Mouse (Mus musculus): ENCODE results near the gene Tarbp1. TPM values are rescaled to one million over a fixed set of nuclear protein-coding genes. Genes with fewer than 3 reads are reported as not detected.
"Not testable (repeated sequence)": the region's sequence is repeated elsewhere in the genome, so short reads cannot be mapped to it uniquely, and the experiment has no call there.

The Tarbp1 gene
- polyA plus RNA-seq, 1 experiment: 3.9 TPM

DNA sequence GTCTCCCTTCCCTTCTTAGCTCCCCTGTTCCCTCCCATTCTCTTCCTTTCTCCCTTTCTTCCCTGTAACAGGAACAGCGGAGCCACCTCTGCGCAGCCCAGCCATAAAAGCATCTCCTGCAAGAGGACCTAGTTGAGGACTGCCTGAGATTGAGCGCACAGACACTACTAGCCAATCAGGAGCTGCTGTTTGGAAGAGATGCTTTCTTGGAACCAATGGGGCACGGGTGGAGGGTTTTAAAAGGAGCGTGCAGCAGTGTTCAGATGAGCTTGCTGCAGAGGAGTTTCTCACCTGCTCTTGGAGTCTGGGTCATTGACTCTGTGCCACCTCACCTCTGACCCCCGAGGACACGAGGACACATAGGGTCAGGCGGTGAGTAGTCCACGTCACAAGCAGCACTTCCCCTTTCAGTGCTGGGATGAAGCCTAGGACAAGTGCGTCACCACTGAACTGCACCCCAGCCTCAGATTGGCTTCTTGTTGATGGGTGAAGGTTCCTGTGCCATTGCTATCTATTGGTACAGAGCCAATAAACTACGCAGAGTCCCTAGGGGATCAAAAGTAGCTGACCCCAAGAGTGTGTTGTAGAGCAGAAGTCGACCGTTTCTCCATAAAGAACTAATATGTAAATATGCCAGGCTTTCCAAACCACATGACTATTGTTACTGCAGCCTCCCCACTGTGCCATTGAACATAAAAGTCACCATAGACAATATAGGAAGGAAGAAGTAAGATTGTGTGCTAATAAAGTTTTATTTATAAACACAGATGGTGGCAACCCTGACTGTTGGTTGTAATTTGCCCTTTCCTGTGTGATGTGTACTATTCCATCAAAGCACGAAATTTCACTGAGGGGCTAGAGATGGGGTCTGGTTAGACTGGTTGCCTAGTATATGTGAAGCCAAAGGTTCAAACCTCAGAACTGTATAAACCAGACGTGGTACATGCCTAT lies 19.6 kb upstream of the Tarbp1 start:
- H3K4me1 ChIP-seq (ENCODE audit: control insufficient read depth, insufficient read depth, insufficient read length): no peaks in the 10 kb centered on the region
- WGBS: 71% methylated on average over 15 of the region's 15 CpGs
- no peak overlapping the region for H3K4me3 ChIP-seq (ENCODE audit: extremely low read depth, insufficient read depth, insufficient read length)
- H3K36me3 ChIP-seq (ENCODE audit: control insufficient read depth, insufficient read depth, low read length): no peaks in the 10 kb centered on the region
- H3K27ac ChIP-seq (ENCODE audit: insufficient read depth, low read length): no peak overlapping the region
- no peak for DNase-seq (ENCODE audit: low read depth in 1 of 2, low spot score in 2 of 2)
- TF ChIP-seq POLR2A (IDR thresholded peaks at IDR 0.05; ENCODE audit: low read depth, low read length) (no peak), CTCF (IDR thresholded peaks at IDR 0.05; ENCODE audit: extremely low read depth, insufficient read depth, insufficient read length, insufficient replicate concordance) (no peak)
- no peaks in the 10 kb centered on the region for H3K27me3 ChIP-seq (ENCODE audit: control insufficient read depth, insufficient read depth, low read length)

DNA sequence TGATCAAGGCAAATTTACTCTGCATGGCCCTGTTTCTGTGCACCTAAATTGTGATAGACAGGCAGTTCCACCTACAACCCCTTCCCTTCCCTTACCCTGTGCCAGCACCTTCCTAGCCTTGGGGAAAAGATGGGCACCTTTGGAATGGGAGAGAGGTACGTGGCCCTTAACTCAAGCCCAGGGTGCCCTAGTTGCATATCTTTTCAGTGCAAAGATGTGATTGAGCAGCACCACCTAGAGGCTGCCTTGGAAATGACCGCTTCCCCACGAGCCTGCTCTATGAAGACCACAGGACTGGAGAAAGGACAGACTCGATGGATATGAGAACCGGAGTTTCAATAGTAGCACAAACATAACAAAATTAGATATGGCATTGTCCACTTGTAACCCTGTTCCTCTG lies 8.1 kb upstream of the Tarbp1 start:
- Histone ChIP-seq H3K27me3 (ENCODE audit: control insufficient read depth, insufficient read depth, low read length) (no peaks in the 10 kb centered on the region), H3K36me3 (ENCODE audit: control insufficient read depth, insufficient read depth, low read length) (no peaks in the 10 kb centered on the region), H3K4me3 (ENCODE audit: extremely low read depth, insufficient read depth, insufficient read length) (no peak overlapping the region), H3K4me1 (ENCODE audit: control insufficient read depth, insufficient read depth, insufficient read length) (no peaks in the 10 kb centered on the region), H3K27ac (ENCODE audit: insufficient read depth, low read length) (no peak overlapping the region)
- peak in 1 of 2 experiments; percentile 70 for DNase-seq (ENCODE audit: low read depth in 1 of 2, low spot score in 2 of 2)
- 8% methylated on average over 5 of the region's 5 CpGs for WGBS
- TF ChIP-seq POLR2A (IDR thresholded peaks at IDR 0.05; ENCODE audit: low read depth, low read length) (no peak), CTCF (IDR thresholded peaks at IDR 0.05; ENCODE audit: extremely low read depth, insufficient read depth, insufficient read length, insufficient replicate concordance) (peak; percentile 82; the same call in 1 of the 2 replicates)

DNA sequence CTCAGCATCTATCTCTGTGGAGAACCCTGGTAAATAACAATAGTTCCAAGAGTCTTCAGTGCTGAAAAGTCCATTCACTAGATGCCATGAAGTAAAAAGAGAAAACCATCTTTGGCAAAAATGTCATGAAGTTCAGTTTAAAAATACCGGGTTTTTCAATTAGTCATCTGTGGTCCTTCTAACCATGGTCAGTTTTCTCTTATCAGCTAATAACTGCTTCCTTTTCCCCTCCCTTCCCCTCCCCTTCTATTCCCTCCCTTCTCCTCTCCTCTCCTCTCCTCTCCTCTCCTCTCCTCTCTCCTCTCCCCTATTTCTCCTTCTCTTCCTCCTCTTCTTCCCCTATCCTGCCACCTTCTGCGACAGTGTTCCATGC lies 7.5 kb upstream of the Tarbp1 start:
- no peak overlapping the region for H3K27ac ChIP-seq (ENCODE audit: insufficient read depth, low read length)
- TF ChIP-seq CTCF (IDR thresholded peaks at IDR 0.05; ENCODE audit: extremely low read depth, insufficient read depth, insufficient read length, insufficient replicate concordance): no peak
- TF ChIP-seq POLR2A (IDR thresholded peaks at IDR 0.05; ENCODE audit: low read depth, low read length): no peak
- 46% methylated on average over 2 of the region's 2 CpGs for WGBS
- no peak for DNase-seq (ENCODE audit: low read depth in 1 of 2, low spot score in 2 of 2)
- no peak overlapping the region for H3K4me3 ChIP-seq (ENCODE audit: extremely low read depth, insufficient read depth, insufficient read length)
- no peaks in the 10 kb centered on the region for H3K27me3 ChIP-seq (ENCODE audit: control insufficient read depth, insufficient read depth, low read length)
- H3K36me3 ChIP-seq (ENCODE audit: control insufficient read depth, insufficient read depth, low read length): no peaks in the 10 kb centered on the region
- no peaks in the 10 kb centered on the region for H3K4me1 ChIP-seq (ENCODE audit: control insufficient read depth, insufficient read depth, insufficient read length)

DNA sequence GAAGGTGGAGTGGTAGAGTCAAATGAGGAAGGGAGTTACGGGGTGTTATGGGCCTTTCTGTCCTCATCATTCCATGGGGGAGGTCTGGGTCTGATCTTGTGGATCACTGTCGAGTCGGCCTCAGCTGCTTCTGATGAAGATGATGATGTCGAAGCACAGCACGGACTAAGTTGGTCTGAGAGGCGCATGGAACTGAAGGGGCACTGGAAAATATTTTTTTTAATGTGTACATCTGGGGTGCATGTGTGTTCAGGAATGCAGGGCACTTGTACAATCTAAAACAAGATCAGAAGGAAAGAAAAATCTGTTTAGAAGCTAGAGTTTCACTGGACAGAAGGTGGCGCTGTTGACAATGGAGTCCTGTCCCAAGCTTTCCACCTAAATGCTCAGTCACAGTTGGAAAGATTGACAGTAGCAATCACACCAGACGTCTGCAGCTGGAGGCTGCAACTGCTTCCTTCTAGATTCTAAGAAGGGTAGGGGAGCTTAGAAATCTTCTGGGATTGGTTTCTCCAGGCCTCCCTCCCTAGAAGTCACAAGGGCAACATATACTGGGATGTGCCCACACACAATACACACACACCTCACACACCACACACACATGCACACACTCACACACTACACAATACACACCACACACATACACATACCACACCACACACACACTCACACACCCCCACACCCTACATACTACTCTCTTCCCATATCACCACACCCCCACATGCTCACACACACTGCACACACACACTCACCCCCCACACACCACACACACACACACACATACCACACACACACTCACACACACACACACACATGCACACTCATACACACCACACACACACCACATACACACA lies 6.9 kb upstream of the Tarbp1 start:
- Histone ChIP-seq H3K27ac (ENCODE audit: insufficient read depth, low read length) (no peak overlapping the region), H3K36me3 (ENCODE audit: control insufficient read depth, insufficient read depth, low read length) (no peaks in the 10 kb centered on the region), H3K4me3 (ENCODE audit: extremely low read depth, insufficient read depth, insufficient read length) (no peak overlapping the region), H3K27me3 (ENCODE audit: control insufficient read depth, insufficient read depth, low read length) (no peaks in the 10 kb centered on the region), H3K4me1 (ENCODE audit: control insufficient read depth, insufficient read depth, insufficient read length) (no peaks in the 10 kb centered on the region)
- peak in 1 of 2 experiments; percentile 37 for DNase-seq (ENCODE audit: low read depth in 1 of 2, low spot score in 2 of 2)
- TF ChIP-seq POLR2A (IDR thresholded peaks at IDR 0.05; ENCODE audit: low read depth, low read length) (no peak), CTCF (IDR thresholded peaks at IDR 0.05; ENCODE audit: extremely low read depth, insufficient read depth, insufficient read length, insufficient replicate concordance) (peak; percentile 39; the same call in 1 of the 2 replicates)
- WGBS: 46% methylated on average over 8 of the region's 8 CpGs

DNA sequence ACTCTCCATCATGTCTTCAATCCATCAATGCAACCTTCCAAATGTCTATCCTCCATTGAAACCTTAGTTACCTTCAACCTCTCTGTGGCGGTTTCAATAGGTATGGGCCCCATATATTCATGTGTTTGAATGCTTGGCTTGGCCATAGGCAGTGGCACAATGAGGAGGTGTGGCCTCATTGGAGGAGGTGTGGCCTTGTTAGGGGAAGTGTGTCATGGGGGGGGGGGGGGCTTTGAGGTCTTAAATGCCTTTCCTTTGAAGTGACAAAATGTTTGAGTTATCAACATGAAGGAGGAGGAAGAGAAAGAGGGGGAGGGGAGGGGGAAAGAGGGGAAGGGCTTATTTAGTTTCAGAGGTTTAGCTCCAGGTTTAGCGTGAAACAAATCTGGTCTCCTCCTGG lies 5.5 kb upstream of the Tarbp1 start:
- H3K4me1 ChIP-seq (ENCODE audit: control insufficient read depth, insufficient read depth, insufficient read length): no peaks in the 10 kb centered on the region
- H3K4me3 ChIP-seq (ENCODE audit: extremely low read depth, insufficient read depth, insufficient read length): no peak overlapping the region
- 77% methylated on average over 2 of the region's 2 CpGs for WGBS
- no peak for TF ChIP-seq POLR2A (IDR thresholded peaks at IDR 0.05; ENCODE audit: low read depth, low read length)
- TF ChIP-seq CTCF (IDR thresholded peaks at IDR 0.05; ENCODE audit: extremely low read depth, insufficient read depth, insufficient read length, insufficient replicate concordance): no peak
- DNase-seq (ENCODE audit: low read depth in 1 of 2, low spot score in 2 of 2): no peak
- H3K36me3 ChIP-seq (ENCODE audit: control insufficient read depth, insufficient read depth, low read length): no peaks in the 10 kb centered on the region
- no peak overlapping the region for H3K27ac ChIP-seq (ENCODE audit: insufficient read depth, low read length)
- no peaks in the 10 kb centered on the region for H3K27me3 ChIP-seq (ENCODE audit: control insufficient read depth, insufficient read depth, low read length)

DNA sequence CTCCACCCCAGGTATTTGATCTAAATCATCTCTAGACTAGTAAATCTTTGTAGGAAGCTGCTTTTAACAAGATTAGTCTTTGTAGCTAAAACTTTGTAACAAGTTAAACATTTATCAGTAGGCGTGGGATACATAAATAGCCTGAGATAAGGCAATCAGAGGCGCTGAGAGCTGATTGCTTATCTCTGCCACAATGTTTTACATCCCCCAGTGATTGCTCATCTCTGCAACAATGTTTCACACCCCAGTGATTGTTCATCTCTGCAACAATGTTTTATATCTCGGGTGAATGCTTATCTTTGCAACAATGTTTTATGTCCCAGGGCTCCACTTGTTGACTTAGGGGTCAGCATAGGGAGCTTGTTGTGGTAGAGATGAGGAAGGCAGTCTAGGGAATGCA lies 3.8 kb upstream of the Tarbp1 start:
- TF ChIP-seq CTCF (IDR thresholded peaks at IDR 0.05; ENCODE audit: extremely low read depth, insufficient read depth, insufficient read length, insufficient replicate concordance) (no peak), POLR2A (IDR thresholded peaks at IDR 0.05; ENCODE audit: low read depth, low read length) (no peak)
- Histone ChIP-seq H3K4me3 (ENCODE audit: extremely low read depth, insufficient read depth, insufficient read length) (no peak overlapping the region), H3K36me3 (ENCODE audit: control insufficient read depth, insufficient read depth, low read length) (no peaks in the 10 kb centered on the region), H3K4me1 (ENCODE audit: control insufficient read depth, insufficient read depth, insufficient read length) (peaks cover 2% of the 10 kb centered on the region), H3K27me3 (ENCODE audit: control insufficient read depth, insufficient read depth, low read length) (no peaks in the 10 kb centered on the region), H3K27ac (ENCODE audit: insufficient read depth, low read length) (no peak overlapping the region)
- WGBS: 54% methylated on average over 3 of the region's 3 CpGs
- DNase-seq (ENCODE audit: low read depth in 1 of 2, low spot score in 2 of 2): no peak

DNA sequence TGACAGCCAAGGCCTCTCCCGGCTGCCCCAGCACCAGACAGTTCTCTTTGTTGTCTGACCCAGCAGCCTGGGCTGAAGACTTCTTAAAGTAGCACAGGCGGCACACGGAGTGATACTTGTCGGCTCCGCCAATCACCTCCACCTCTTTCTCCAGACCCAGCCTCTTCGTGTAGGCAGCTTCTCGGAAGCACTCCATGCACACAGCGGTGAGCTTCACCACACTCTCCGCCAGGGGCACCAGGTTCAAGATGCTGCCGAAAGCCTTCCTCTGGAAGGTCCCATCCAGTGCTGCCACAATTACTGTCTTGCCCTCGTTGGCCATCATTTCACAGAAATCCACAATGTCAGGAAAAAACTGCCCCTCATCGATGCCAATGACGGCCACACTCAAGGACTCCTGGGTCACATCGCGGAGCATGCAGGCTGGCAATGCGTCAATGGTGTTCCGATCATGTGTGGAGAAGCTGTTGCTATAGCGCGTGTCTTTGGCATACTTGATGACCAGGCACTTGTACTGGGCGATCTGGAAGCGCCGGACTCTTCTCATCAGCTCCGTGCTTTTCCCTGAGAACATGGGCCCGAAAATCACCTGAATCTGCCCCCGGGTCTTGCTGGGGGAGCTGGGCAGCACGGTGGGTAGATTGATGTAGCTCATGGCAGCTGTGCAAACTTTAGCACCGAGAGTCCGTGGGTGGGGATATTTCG lies 1.4 kb upstream of the Tarbp1 start:
- not testable (repeated sequence) for H3K4me1 ChIP-seq (ENCODE audit: control insufficient read depth, insufficient read depth, insufficient read length); H3K4me3 ChIP-seq (ENCODE audit: extremely low read depth, insufficient read depth, insufficient read length); H3K27me3 ChIP-seq (ENCODE audit: control insufficient read depth, insufficient read depth, low read length); H3K27ac ChIP-seq (ENCODE audit: insufficient read depth, low read length); H3K36me3 ChIP-seq (ENCODE audit: control insufficient read depth, insufficient read depth, low read length); DNase-seq (ENCODE audit: low read depth in 1 of 2, low spot score in 2 of 2)
- WGBS: 69% methylated on average over 29 of the region's 29 CpGs

DNA sequence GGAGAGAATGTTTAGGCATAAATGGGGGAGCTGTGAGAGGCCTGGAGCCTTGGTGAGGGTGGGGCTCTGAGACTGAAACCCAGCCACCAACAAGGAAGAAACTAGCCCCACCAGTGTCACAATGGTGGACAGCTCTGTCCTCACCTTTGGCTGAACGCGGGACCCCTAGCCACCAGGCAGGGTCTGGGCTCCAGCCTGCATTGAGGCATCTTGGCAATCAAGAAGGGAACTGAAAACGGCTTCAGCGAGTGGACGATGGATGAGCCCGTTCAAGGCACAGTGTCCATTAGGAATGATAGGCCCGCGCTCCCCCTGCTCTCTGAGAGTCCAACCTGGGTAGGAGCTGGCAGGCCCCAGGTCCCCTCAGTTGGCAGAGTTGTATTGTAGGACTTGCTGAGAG lies 873 bp upstream of the Tarbp1 start:
- 85% methylated on average over 8 of the region's 8 CpGs for WGBS
- not testable (repeated sequence) for H3K27me3 ChIP-seq (ENCODE audit: control insufficient read depth, insufficient read depth, low read length); H3K4me3 ChIP-seq (ENCODE audit: extremely low read depth, insufficient read depth, insufficient read length); H3K27ac ChIP-seq (ENCODE audit: insufficient read depth, low read length); H3K36me3 ChIP-seq (ENCODE audit: control insufficient read depth, insufficient read depth, low read length); DNase-seq (ENCODE audit: low read depth in 1 of 2, low spot score in 2 of 2); H3K4me1 ChIP-seq (ENCODE audit: control insufficient read depth, insufficient read depth, insufficient read length)
